Mouse (Mus musculus): Measurements from ENCODE around the gene Lgi1. TPM values are rescaled to one million over a fixed set of nuclear protein-coding genes. Genes with fewer than 3 reads are reported as not detected.

Lgi1 gene
- polyA plus RNA-seq, 1 experiment from 2014 or later, result 1.6 TPM

GRCm38 (mm10) chr19:38228699-38229098 lies 35.6 kb upstream of the Lgi1 start:
- Histone ChIP-seq H3K36me3 (ENCODE audit: insufficient read depth, low read length) (no peaks in the 10 kb centered on the region), H3K9me3 (replicated peaks; ENCODE audit: low read length) (no peaks in the 10 kb centered on the region), H3K4me2 (ENCODE audit: low read length) (no peak overlapping the region), H3K27ac (no peak overlapping the region), H3K4me3 (replicated peaks; ENCODE audit: low read depth, low read length) (no peak overlapping the region), H3K9ac (ENCODE audit: low read depth, low read length) (no peak overlapping the region), H3K4me1 (replicated peaks; ENCODE audit: insufficient read depth, low read length) (no peaks in the 10 kb centered on the region), H3K27me3 (ENCODE audit: insufficient read depth, low read length) (no peaks in the 10 kb centered on the region)
- ATAC-seq (replicated peaks; ENCODE audit: low FRiP score, low read depth) (no peak), DNase-seq (ENCODE audit: low spot score) (no peak)
- 63% methylated on average over 2 of the region's 2 CpGs for WGBS
- 0 out of 2 replicates have a peak, but pooled peaks have one; percentile 27 for TF ChIP-seq CTCF (IDR thresholded peaks at IDR 0.05; ENCODE audit: low read depth)

GRCm38 (mm10) chr19:38232087-38232486 lies 32.2 kb upstream of the Lgi1 start:
- no peak overlapping the region for H3K27ac ChIP-seq

GRCm38 (mm10) chr19:38232516-38232915 lies 31.8 kb upstream of the Lgi1 start:
- Histone ChIP-seq H3K27me3 (ENCODE audit: insufficient read depth, low read length) (no peaks in the 10 kb centered on the region), H3K9ac (ENCODE audit: low read depth, low read length) (no peak overlapping the region), H3K4me1 (replicated peaks; ENCODE audit: insufficient read depth, low read length) (no peaks in the 10 kb centered on the region), H3K4me3 (replicated peaks; ENCODE audit: low read depth, low read length) (no peak overlapping the region), H3K4me2 (ENCODE audit: low read length) (no peak overlapping the region), H3K27ac (no peak overlapping the region), H3K36me3 (ENCODE audit: insufficient read depth, low read length) (no peaks in the 10 kb centered on the region), H3K9me3 (replicated peaks; ENCODE audit: low read length) (no peaks in the 10 kb centered on the region)
- no peak; the same call in 1 of the 2 replicates for ATAC-seq (replicated peaks; ENCODE audit: low FRiP score, low read depth)
- DNase-seq (ENCODE audit: low spot score), result peak; percentile 47
- WGBS, result 3% methylated on average over 4 of the region's 4 CpGs
- no peak for TF ChIP-seq CTCF (IDR thresholded peaks at IDR 0.05; ENCODE audit: low read depth)

More at GRCm38 (mm10) chr19:38232087-38232486, 32.2 kb upstream of the Lgi1 start:
- no peak overlapping the region for H3K4me2 ChIP-seq (ENCODE audit: low read length)
- no peaks in the 10 kb centered on the region for H3K27me3 ChIP-seq (ENCODE audit: insufficient read depth, low read length)
- WGBS, result 8% methylated on average over 8 of the region's 8 CpGs
- H3K4me3 ChIP-seq (replicated peaks; ENCODE audit: low read depth, low read length), result no peak overlapping the region
- no peaks in the 10 kb centered on the region for H3K9me3 ChIP-seq (replicated peaks; ENCODE audit: low read length)
- DNase-seq (ENCODE audit: low spot score) (peak; percentile 13), ATAC-seq (replicated peaks; ENCODE audit: low FRiP score, low read depth) (no peak)
- no peaks in the 10 kb centered on the region for H3K36me3 ChIP-seq (ENCODE audit: insufficient read depth, low read length)
- no peak for TF ChIP-seq CTCF (IDR thresholded peaks at IDR 0.05; ENCODE audit: low read depth)
- H3K4me1 ChIP-seq (replicated peaks; ENCODE audit: insufficient read depth, low read length), result no peaks in the 10 kb centered on the region
- H3K9ac ChIP-seq (ENCODE audit: low read depth, low read length), result no peak overlapping the region

- H3K9me3 ChIP-seq (replicated peaks; ENCODE audit: low read length), result no peaks in the 10 kb centered on the region
- DNase-seq (ENCODE audit: low spot score) (no peak), ATAC-seq (replicated peaks; ENCODE audit: low FRiP score, low read depth) (no peak)
- H3K27ac ChIP-seq, result no peak overlapping the region
- no peak overlapping the region for H3K9ac ChIP-seq (ENCODE audit: low read depth, low read length)
- H3K36me3 ChIP-seq (ENCODE audit: insufficient read depth, low read length), result no peaks in the 10 kb centered on the region
- TF ChIP-seq CTCF (IDR thresholded peaks at IDR 0.05; ENCODE audit: low read depth), result no peak
- H3K4me1 ChIP-seq (replicated peaks; ENCODE audit: insufficient read depth, low read length), result no peaks in the 10 kb centered on the region
- WGBS, result 56% methylated on average over 5 of the region's 5 CpGs
- H3K4me3 ChIP-seq (replicated peaks; ENCODE audit: low read depth, low read length), result no peak overlapping the region
- no peak overlapping the region for H3K4me2 ChIP-seq (ENCODE audit: low read length)
- H3K27me3 ChIP-seq (ENCODE audit: insufficient read depth, low read length), result no peaks in the 10 kb centered on the region
Observed at GRCm38 (mm10) chr19:38236526-38236925, 27.8 kb upstream of the Lgi1 start.

GRCm38 (mm10) chr19:38237834-38238212 lies 26.5 kb upstream of the Lgi1 start:
- no peak overlapping the region for H3K27ac ChIP-seq
- H3K27me3 ChIP-seq (ENCODE audit: insufficient read depth, low read length), result no peaks in the 10 kb centered on the region
- H3K36me3 ChIP-seq (ENCODE audit: insufficient read depth, low read length), result no peaks in the 10 kb centered on the region
- H3K9ac ChIP-seq (ENCODE audit: low read depth, low read length), result no peak overlapping the region
- no peak for TF ChIP-seq CTCF (IDR thresholded peaks at IDR 0.05; ENCODE audit: low read depth)
- no peak overlapping the region for H3K4me3 ChIP-seq (replicated peaks; ENCODE audit: low read depth, low read length)
- DNase-seq (ENCODE audit: low spot score) (peak; percentile 53), ATAC-seq (replicated peaks; ENCODE audit: low FRiP score, low read depth) (no peak; the same call in 1 of the 2 replicates)
- no peaks in the 10 kb centered on the region for H3K9me3 ChIP-seq (replicated peaks; ENCODE audit: low read length)
- WGBS, result 28% methylated on average over 3 of the region's 3 CpGs
- no peaks in the 10 kb centered on the region for H3K4me1 ChIP-seq (replicated peaks; ENCODE audit: insufficient read depth, low read length)
- H3K4me2 ChIP-seq (ENCODE audit: low read length), result no peak overlapping the region

GRCm38 (mm10) chr19:38238213-38238951 lies 26.0 kb upstream of the Lgi1 start:
- Histone ChIP-seq H3K36me3 (ENCODE audit: insufficient read depth, low read length) (no peaks in the 10 kb centered on the region), H3K27me3 (ENCODE audit: insufficient read depth, low read length) (no peaks in the 10 kb centered on the region), H3K9ac (ENCODE audit: low read depth, low read length) (no peak overlapping the region), H3K9me3 (replicated peaks; ENCODE audit: low read length) (no peaks in the 10 kb centered on the region), H3K27ac (no peak overlapping the region), H3K4me1 (replicated peaks; ENCODE audit: insufficient read depth, low read length) (no peaks in the 10 kb centered on the region), H3K4me2 (ENCODE audit: low read length) (no peak overlapping the region), H3K4me3 (replicated peaks; ENCODE audit: low read depth, low read length) (no peak overlapping the region)
- DNase-seq (ENCODE audit: low spot score) (no peak), ATAC-seq (replicated peaks; ENCODE audit: low FRiP score, low read depth) (no peak)
- TF ChIP-seq CTCF (IDR thresholded peaks at IDR 0.05; ENCODE audit: low read depth), result no peak
- 65% methylated on average over 12 of the region's 12 CpGs for WGBS
